Mouse (Mus musculus) kidney, embryonic 16.5 days (tissue): ENCODE measurements around the gene Foxd3. TPM values are rescaled to one million over a fixed set of nuclear protein-coding genes. Genes with fewer than 3 reads are reported as not detected.
A peak's percentile ranks its signal among the peaks of the same experiment; 100 is the strongest.
"Not testable (repeated sequence)": the region's sequence is repeated elsewhere in the genome, so short reads cannot be mapped to it uniquely, and the experiment has no call there.

ENCODE experiments used
- ATAC-seq: fragments of 200-750 bp; cut with Nextera tagmentation; 2 replicates; pipeline ENCODE4 v1.8.0; 2017; ENCODE audit warnings: moderate TSS enrichment; ENCODE audit not compliant: low FRiP score, low TSS enrichment
- H3K27ac ChIP-seq: fragments of 300-500 bp; sonication (generic); 2 replicates; pipeline ENCODE4 v1.5.1; 2014; ENCODE audit warnings: low read length
- H3K27me3 ChIP-seq: fragments of 300-500 bp; sonication (generic); 2 replicates; pipeline ENCODE4 v1.6.1; 2014; ENCODE audit warnings: low read length, control low read depth, mixed read lengths; ENCODE audit not compliant: insufficient read depth
- H3K36me3 ChIP-seq: fragments of 300-500 bp; sonication (generic); 2 replicates; pipeline ENCODE4 v1.6.1; 2014; ENCODE audit warnings: low read length, control low read depth, mixed read lengths; ENCODE audit not compliant: insufficient read depth
- H3K4me1 ChIP-seq: fragments of 300-500 bp; sonication (generic); 2 replicates; pipeline ENCODE4 v1.6.1; 2014; ENCODE audit warnings: low read length, control low read depth, mixed read lengths; ENCODE audit not compliant: insufficient read depth
- H3K4me2 ChIP-seq: fragments of 300-500 bp; sonication (generic); replicated peaks from 2 replicates; pipeline ENCODE4 v1.6.1; 2014; ENCODE audit warnings: low read depth, low read length
- H3K4me3 ChIP-seq: fragments of 300-500 bp; sonication (generic); 2 replicates; pipeline ENCODE4 v1.5.1; 2014; ENCODE audit warnings: mild to moderate bottlenecking, low read length
- H3K9ac ChIP-seq: fragments of 300-500 bp; sonication (generic); replicated peaks from 2 replicates; pipeline ENCODE4 v1.6.1; 2014; ENCODE audit warnings: low read length
- H3K9me3 ChIP-seq: fragments of 300-500 bp; sonication (generic); 2 replicates; pipeline ENCODE4 v1.6.1; 2016; ENCODE audit warnings: low read length, control low read depth
- WGBS: fragments of 180-500 bp; shearing (Covaris S2); extraction: QIAGEN DNeasy Blood & Tissue Kit; methylation state at CpG from one replicate; pipeline ENCODE4 v1.1.7; 2014; 5-methylcytosine and 5-hydroxymethylcytosine counted together
- polyA plus RNA-seq: library from polyadenylated mRNA; unstranded; fragments of >200 nt; fragmentation: Nextera tagmentation; extraction: Ambion mirVana; gene quantifications from 2 replicates; pipeline ENCODE4 v1.2.1, GENCODE M21; 2015

Gene Foxd3
- 0.09 TPM in 1 of 2 replicates, not detected in the other for polyA plus RNA-seq

- Histone ChIP-seq H3K27me3 (peaks cover 92% of the 10 kb centered on the region), H3K4me3 (peak within 1 kb of the TSS; percentile 40), H3K4me2 (peak within 1 kb of the TSS; percentile 49), H3K4me1 (peaks cover 19% of the 10 kb centered on the region), H3K9ac (no peak within 1 kb of the TSS), H3K36me3 (no peaks in the 10 kb centered on the region), H3K27ac (no peak within 1 kb of the TSS), H3K9me3 (no peaks in the 10 kb centered on the region)
- peak; percentile 20; the same call in 1 of the 2 replicates for ATAC-seq
- WGBS: under 1% methylated on average over 60 of the region's 62 CpGs
These were observed at the start of gene Foxd3 for GRCm38 (mm10) chr4:99655937-99656604. Gene Foxd3, plus strand, starts transcription at chr4:99656299.

DNA sequence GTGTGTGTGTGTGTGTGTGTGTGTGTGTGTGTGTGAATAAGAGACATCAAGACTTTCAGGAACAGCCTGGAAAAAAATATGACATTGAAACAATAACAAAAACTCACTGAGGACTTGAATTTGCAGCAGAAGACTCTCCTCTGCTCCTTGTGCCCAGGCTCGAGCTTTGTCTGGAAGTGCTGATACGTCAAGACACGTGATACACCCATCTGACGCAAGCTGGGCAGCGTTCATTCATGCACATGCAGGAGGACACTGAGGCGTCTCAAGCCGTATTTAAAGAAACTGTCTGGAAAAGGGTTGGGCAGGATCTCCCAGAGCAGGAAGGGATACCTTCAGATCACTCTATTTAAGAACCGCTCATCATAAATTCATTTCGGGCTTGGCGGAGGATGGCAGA is 43.9 kb upstream of the Foxd3 start:
- H3K9me3 ChIP-seq: no peaks in the 10 kb centered on the region
- no peak overlapping the region for H3K4me2 ChIP-seq
- no peaks in the 10 kb centered on the region for H3K36me3 ChIP-seq
- H3K4me3 ChIP-seq: no peak overlapping the region
- no peaks in the 10 kb centered on the region for H3K27me3 ChIP-seq
- no peak overlapping the region for H3K27ac ChIP-seq
- H3K9ac ChIP-seq: no peak overlapping the region
- H3K4me1 ChIP-seq: no peaks in the 10 kb centered on the region
- ATAC-seq: no peak
- WGBS: 76% methylated on average over 10 of the region's 10 CpGs

GRCm38 (mm10) chr4:99612609-99613350 is 43.3 kb upstream of the Foxd3 start:
- H3K9ac ChIP-seq: no peak overlapping the region
- H3K9me3 ChIP-seq: no peaks in the 10 kb centered on the region
- no peaks in the 10 kb centered on the region for H3K4me1 ChIP-seq
- H3K4me2 ChIP-seq: no peak overlapping the region
- H3K4me3 ChIP-seq: no peak overlapping the region
- 58% methylated on average over 12 of the region's 12 CpGs for WGBS
- no peaks in the 10 kb centered on the region for H3K36me3 ChIP-seq
- no peaks in the 10 kb centered on the region for H3K27me3 ChIP-seq
- no peak for ATAC-seq
- no peak overlapping the region for H3K27ac ChIP-seq

DNA sequence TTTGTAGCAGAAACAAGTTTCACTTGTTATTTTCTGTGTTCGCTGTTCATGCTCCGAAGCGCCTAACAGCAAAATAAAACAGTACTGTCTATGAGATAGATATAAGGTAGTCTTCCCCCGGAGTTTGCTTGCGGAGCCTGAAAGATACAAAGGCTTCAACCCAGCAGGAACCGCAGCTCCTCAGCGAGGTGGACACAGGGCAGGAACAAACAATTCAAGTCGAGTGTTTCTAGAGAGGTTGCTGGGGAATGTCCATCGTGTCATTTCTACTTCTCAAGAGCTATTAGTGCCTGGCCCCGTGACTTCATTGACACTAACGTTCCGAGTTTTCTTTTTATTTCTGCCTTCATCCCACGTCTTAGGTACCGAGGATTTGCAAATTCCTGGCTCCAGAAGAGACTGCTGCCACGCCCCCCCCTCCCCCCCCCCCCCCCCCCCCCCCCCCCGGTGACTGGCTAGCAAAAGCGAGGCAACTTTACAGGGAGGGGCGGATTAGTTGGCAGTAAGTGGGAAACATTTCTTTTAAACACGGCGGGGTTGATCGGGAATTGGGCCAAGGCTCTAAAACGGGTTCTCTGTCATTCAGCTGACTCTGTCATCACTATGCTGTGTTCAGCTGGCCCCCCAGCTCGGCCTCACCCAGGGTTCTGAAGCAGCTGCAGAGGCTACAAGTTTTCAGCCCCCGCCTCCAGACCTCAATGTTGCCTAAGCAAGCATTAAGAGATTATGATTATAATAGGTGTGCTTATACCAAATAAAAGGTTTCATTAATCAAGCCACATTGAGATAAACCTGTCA is 29.9 kb upstream of the Foxd3 start:
- H3K4me1 ChIP-seq: no peaks in the 10 kb centered on the region
- H3K9me3 ChIP-seq: no peaks in the 10 kb centered on the region
- no peak overlapping the region for H3K9ac ChIP-seq
- H3K4me3 ChIP-seq: no peak overlapping the region
- no peak overlapping the region for H3K27ac ChIP-seq
- H3K4me2 ChIP-seq: peak overlapping the region; percentile 29; the same call in 1 of the 2 replicates
- no peak for ATAC-seq
- no peaks in the 10 kb centered on the region for H3K36me3 ChIP-seq
- H3K27me3 ChIP-seq: 0 out of 2 replicates have a peak, but pooled peaks cover 3% of the 10 kb centered on the region
- 15% methylated on average over 20 of the region's 24 CpGs for WGBS

DNA sequence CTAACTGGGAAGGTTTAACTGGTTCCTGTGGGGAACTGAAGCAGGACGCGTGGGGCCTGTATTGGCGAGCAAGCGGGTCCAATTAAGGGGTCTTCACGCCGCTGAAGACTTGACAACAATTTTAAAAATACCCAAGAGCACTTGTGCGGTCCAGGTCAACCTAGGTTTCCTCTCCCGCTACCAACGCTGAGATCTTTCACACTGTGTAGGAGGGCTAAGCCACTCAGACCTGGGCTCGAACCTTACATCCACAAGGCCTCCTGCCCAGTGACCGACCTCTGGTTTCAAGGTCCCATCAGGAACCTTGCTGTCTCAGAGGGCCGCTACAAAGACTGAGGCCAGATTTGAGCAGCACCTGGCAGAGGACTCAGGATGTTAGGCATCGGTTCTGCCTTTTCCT is 29.0 kb upstream of the Foxd3 start:
- no peak overlapping the region for H3K9ac ChIP-seq
- no peak for ATAC-seq
- 67% methylated on average over 13 of the region's 13 CpGs for WGBS
- no peak overlapping the region for H3K4me2 ChIP-seq
- 0 out of 2 replicates have a peak, but pooled peaks cover 3% of the 10 kb centered on the region for H3K27me3 ChIP-seq
- H3K4me3 ChIP-seq: no peak overlapping the region
- no peak overlapping the region for H3K27ac ChIP-seq
- H3K9me3 ChIP-seq: no peaks in the 10 kb centered on the region
- H3K36me3 ChIP-seq: no peaks in the 10 kb centered on the region
- H3K4me1 ChIP-seq: no peaks in the 10 kb centered on the region

DNA sequence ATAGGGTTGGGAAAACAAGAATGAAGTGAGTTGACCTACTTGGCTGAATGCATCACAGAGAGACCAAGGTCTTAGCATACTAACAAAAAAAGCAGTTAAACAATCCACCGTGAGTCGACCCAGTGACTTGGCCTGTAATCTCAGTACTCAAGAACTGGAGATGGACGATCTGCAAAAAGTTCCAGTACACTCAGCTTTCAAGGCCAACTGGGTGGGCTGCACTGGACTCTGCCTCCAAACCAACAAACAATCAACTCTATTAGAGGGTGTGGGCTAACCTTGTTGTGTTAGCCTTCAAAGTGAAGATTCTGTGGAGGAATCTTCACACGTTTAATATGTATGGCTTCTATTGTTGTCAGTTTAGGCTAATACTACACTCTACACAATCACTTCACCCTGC is 20.1 kb upstream of the Foxd3 start:
- Histone ChIP-seq H3K36me3 (no peaks in the 10 kb centered on the region), H3K4me2 (no peak overlapping the region), H3K4me3 (no peak overlapping the region), H3K9ac (no peak overlapping the region), H3K4me1 (no peaks in the 10 kb centered on the region), H3K27ac (no peak overlapping the region), H3K27me3 (no peaks in the 10 kb centered on the region), H3K9me3 (no peaks in the 10 kb centered on the region)
- ATAC-seq: no peak
- 72% methylated on average over 4 of the region's 4 CpGs for WGBS

GRCm38 (mm10) chr4:99636711-99637110 is 19.4 kb upstream of the Foxd3 start:
- no peaks in the 10 kb centered on the region for H3K36me3 ChIP-seq
- no peak for ATAC-seq
- no peaks in the 10 kb centered on the region for H3K4me1 ChIP-seq
- H3K4me2 ChIP-seq: no peak overlapping the region
- H3K9me3 ChIP-seq: no peaks in the 10 kb centered on the region
- no peak overlapping the region for H3K9ac ChIP-seq
- no peaks in the 10 kb centered on the region for H3K27me3 ChIP-seq
- H3K4me3 ChIP-seq: no peak overlapping the region
- H3K27ac ChIP-seq: no peak overlapping the region
- WGBS: 75% methylated on average over 4 of the region's 4 CpGs

DNA sequence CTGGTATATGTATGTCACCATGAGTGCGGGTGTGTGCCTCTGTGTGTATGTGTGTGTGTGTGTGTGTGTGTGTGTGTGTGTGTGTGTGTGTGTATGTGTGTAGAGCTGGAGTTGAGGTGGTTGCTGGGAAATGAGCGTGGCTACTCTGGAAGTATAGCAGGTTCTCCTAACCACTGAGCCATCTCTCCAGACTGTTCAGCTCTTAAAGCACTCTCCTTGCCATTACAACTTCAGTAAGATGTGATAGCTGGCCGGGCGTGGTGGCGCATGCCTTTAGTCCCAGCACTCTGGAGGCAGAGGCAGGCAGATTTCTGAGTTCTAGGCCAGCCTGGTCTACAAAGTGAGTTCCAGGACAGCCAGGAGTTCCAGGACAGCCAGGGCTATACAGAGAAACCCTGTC is 15.5 kb upstream of the Foxd3 start:
- H3K36me3 ChIP-seq, ATAC-seq, H3K9ac ChIP-seq, H3K4me3 ChIP-seq, H3K4me2 ChIP-seq, H3K27ac ChIP-seq, H3K9me3 ChIP-seq, H3K4me1 ChIP-seq: not testable (repeated sequence)
- 96% methylated on average over 5 of the region's 5 CpGs for WGBS
- H3K27me3 ChIP-seq: peaks cover 15% of the 10 kb centered on the region

- H3K4me1 ChIP-seq: no peaks in the 10 kb centered on the region
- 28% methylated on average over 3 of the region's 3 CpGs for WGBS
These were observed 14.2 kb upstream of the Foxd3 start for GRCm38 (mm10) chr4:99641920-99642319.

More at GRCm38 (mm10) chr4:99641920-99642319, 14.2 kb upstream of the Foxd3 start:
- Histone ChIP-seq H3K9me3 (no peaks in the 10 kb centered on the region), H3K27me3 (peaks cover 16% of the 10 kb centered on the region), H3K4me2 (no peak overlapping the region), H3K9ac (no peak overlapping the region), H3K4me3 (no peak overlapping the region), H3K27ac (no peak overlapping the region), H3K36me3 (no peaks in the 10 kb centered on the region)
- no peak for ATAC-seq
